Mouse (Mus musculus) retina, adult 2 months (tissue): ENCODE measurements around the gene Myh8.

Experiments used
- DNase-seq: peaks from one replicate; pipeline ENCODE4 v3.0.0-alpha.2; 2012; ENCODE audit warnings: low read depth, low spot score

Gene Myh8

GRCm38 (mm10) chr11:67276601-67277174 lies at the start of gene Myh8:
TSS of gene Myh8 (plus strand) at chr11:67277124.
- DNase-seq, result no peak

- DNase-seq, result no peak
Measured at GRCm38 (mm10) chr11:67228731-67229130, 48.2 kb upstream of the Myh8 start.

- DNase-seq, result no peak
Measured at GRCm38 (mm10) chr11:67229166-67229565, 47.8 kb upstream of the Myh8 start.

- no peak for DNase-seq
Measured at GRCm38 (mm10) chr11:67229946-67230345, 47.0 kb upstream of the Myh8 start.

- DNase-seq, result peak; percentile 33
Measured at GRCm38 (mm10) chr11:67235639-67236358, 41.1 kb upstream of the Myh8 start.

- DNase-seq, result no peak
Measured at GRCm38 (mm10) chr11:67236799-67237198, 40.1 kb upstream of the Myh8 start.

- DNase-seq, result no peak
Measured at GRCm38 (mm10) chr11:67237481-67238079, 39.3 kb upstream of the Myh8 start, which contains the start of gene Myh4. TSS of gene Myh4 (plus strand) at chr11:67238029.

- DNase-seq, result no peak
Measured at GRCm38 (mm10) chr11:67241051-67241450, 35.9 kb upstream of the Myh8 start.

- no peak for DNase-seq
Measured at GRCm38 (mm10) chr11:67253691-67254090, 23.2 kb upstream of the Myh8 start.

- DNase-seq, result no peak
Measured at GRCm38 (mm10) chr11:67257048-67257447, 19.9 kb upstream of the Myh8 start.

- no peak for DNase-seq
Measured at GRCm38 (mm10) chr11:67260956-67261355, 16.0 kb upstream of the Myh8 start.

GRCm38 (mm10) chr11:67293440-67293839 lies 16.5 kb downstream of the Myh8 start:
- no peak for DNase-seq

- no peak for DNase-seq
Measured at GRCm38 (mm10) chr11:67313733-67314452, 37.0 kb downstream of the Myh8 start.

- no peak for DNase-seq
Measured at GRCm38 (mm10) chr11:67321358-67321757, 44.4 kb downstream of the Myh8 start, which contains the start of gene Myh13. TSS of gene Myh13 (plus strand) at chr11:67321658.

GRCm38 (mm10) chr11:67326536-67326935 lies 49.6 kb downstream of the Myh8 start:
- DNase-seq, result no peak

- no peak for DNase-seq
Measured at GRCm38 (mm10) chr11:67344556-67344955, 67.6 kb downstream of the Myh8 start.

GRCm38 (mm10) chr11:67345186-67345855 lies 68.4 kb downstream of the Myh8 start:
- no peak for DNase-seq

GRCm38 (mm10) chr11:67345856-67346236 lies 68.9 kb downstream of the Myh8 start:
- no peak for DNase-seq

- peak; percentile 15 for DNase-seq
Measured at GRCm38 (mm10) chr11:67350153-67350768, 73.3 kb downstream of the Myh8 start.

- DNase-seq, result no peak
Measured at GRCm38 (mm10) chr11:67353011-67353410, 76.1 kb downstream of the Myh8 start.

GRCm38 (mm10) chr11:67358031-67358430 lies 81.1 kb downstream of the Myh8 start:
- DNase-seq, result no peak
